Mouse (Mus musculus): ENCODE measurements around the gene Myl6b. TPM values are rescaled to one million over a fixed set of nuclear protein-coding genes. Genes with fewer than 3 reads are reported as not detected.

The Myl6b gene
- polyA plus RNA-seq, 1 experiment from 2014 or later: 5.0 TPM

Small RNA genes within 50 kb of the gene (microRNA-seq; reads per million reads assigned to microRNA genes)
- not detected for gene Mir6916
- not detected for gene Mir8105

Other genes with a start within 250 kb of the Myl6b start
- 0.15 TPM in 1 of 2 replicates, not detected in the other for gene Apon, start 244.6 kb downstream of the Myl6b start, polyA plus RNA-seq (2014; fragmentation: Nextera tagmentation; extraction: Ambion mirVana)
- gene Apof, start 230.0 kb downstream of the Myl6b start, polyA plus RNA-seq (2014; fragmentation: Nextera tagmentation; extraction: Ambion mirVana): not detected in 2 replicates
- 10.0 and 10.9 TPM in 2 replicates for gene Stat2, start 228.1 kb downstream of the Myl6b start, polyA plus RNA-seq (2014; fragmentation: Nextera tagmentation; extraction: Ambion mirVana)
- 3.3 and 4.3 TPM in 2 replicates for gene Il23a, start 199.9 kb downstream of the Myl6b start, polyA plus RNA-seq (2014; fragmentation: Nextera tagmentation; extraction: Ambion mirVana)
- 28.8 and 29.6 TPM in 2 replicates for gene Pan2, start 195.3 kb downstream of the Myl6b start, polyA plus RNA-seq (2014; fragmentation: Nextera tagmentation; extraction: Ambion mirVana)
- gene Cnpy2, start 176.2 kb downstream of the Myl6b start, polyA plus RNA-seq (2014; fragmentation: Nextera tagmentation; extraction: Ambion mirVana): 213 and 243 TPM in 2 replicates
- 493 and 524 TPM in 2 replicates for gene Cs, start 161.0 kb downstream of the Myl6b start, polyA plus RNA-seq (2014; fragmentation: Nextera tagmentation; extraction: Ambion mirVana)
- gene Coq10a, start 129.7 kb downstream of the Myl6b start, polyA plus RNA-seq (2014; fragmentation: Nextera tagmentation; extraction: Ambion mirVana): 23.5 TPM in 2 replicates
- 7.9 and 9.9 TPM in 2 replicates for gene Ankrd52, start 121.6 kb downstream of the Myl6b start, polyA plus RNA-seq (2014; fragmentation: Nextera tagmentation; extraction: Ambion mirVana)
- not detected in 2 replicates for gene Slc39a5, start 97.5 kb downstream of the Myl6b start, polyA plus RNA-seq (2014; fragmentation: Nextera tagmentation; extraction: Ambion mirVana)
- gene Nabp2, start 87.2 kb downstream of the Myl6b start, polyA plus RNA-seq (2014; fragmentation: Nextera tagmentation; extraction: Ambion mirVana): 64.5 and 66.6 TPM in 2 replicates
- gene Rnf41, start 87.0 kb downstream of the Myl6b start, polyA plus RNA-seq (2014; fragmentation: Nextera tagmentation; extraction: Ambion mirVana): 23.7 and 24.6 TPM in 2 replicates
- gene Smarcc2, start 39.4 kb downstream of the Myl6b start, polyA plus RNA-seq (2014; fragmentation: Nextera tagmentation; extraction: Ambion mirVana): 62.4 and 63.7 TPM in 2 replicates
- 1,060 and 1,246 TPM in 2 replicates for gene Myl6, start 4.5 kb downstream of the Myl6b start, polyA plus RNA-seq (2014; fragmentation: Nextera tagmentation; extraction: Ambion mirVana)
- gene Esyt1, start 27.2 kb upstream of the Myl6b start, polyA plus RNA-seq (2014; fragmentation: Nextera tagmentation; extraction: Ambion mirVana): 17.3 and 17.8 TPM in 2 replicates
- 7.3 and 8.2 TPM in 2 replicates for gene Zc3h10, start 49.1 kb upstream of the Myl6b start, polyA plus RNA-seq (2014; fragmentation: Nextera tagmentation; extraction: Ambion mirVana)
- 2,755 and 3,168 TPM in 2 replicates for gene Rpl41, start 50.6 kb upstream of the Myl6b start, polyA plus RNA-seq (2014; fragmentation: Nextera tagmentation; extraction: Ambion mirVana)
- 123 TPM in 2 replicates for gene Pa2g4, start 67.3 kb upstream of the Myl6b start, polyA plus RNA-seq (2014; fragmentation: Nextera tagmentation; extraction: Ambion mirVana)
- gene Erbb3, start 91.0 kb upstream of the Myl6b start, polyA plus RNA-seq (2014; fragmentation: Nextera tagmentation; extraction: Ambion mirVana): 2.9 and 3.5 TPM in 2 replicates
- 540 and 605 TPM in 2 replicates for gene Rps26, start 128.1 kb upstream of the Myl6b start, polyA plus RNA-seq (2014; fragmentation: Nextera tagmentation; extraction: Ambion mirVana)
- gene Ikzf4, start 147.3 kb upstream of the Myl6b start, polyA plus RNA-seq (2014; fragmentation: Nextera tagmentation; extraction: Ambion mirVana): 1.5 and 1.8 TPM in 2 replicates
- 9.9 and 11.4 TPM in 2 replicates for gene Suox, start 175.4 kb upstream of the Myl6b start, polyA plus RNA-seq (2014; fragmentation: Nextera tagmentation; extraction: Ambion mirVana)
- gene Rab5b, start 197.6 kb upstream of the Myl6b start, polyA plus RNA-seq (2014; fragmentation: Nextera tagmentation; extraction: Ambion mirVana): 56.7 and 58.3 TPM in 2 replicates
- 3.6 and 4.7 TPM in 2 replicates for gene Pmel, start 205.5 kb upstream of the Myl6b start, polyA plus RNA-seq (2014; fragmentation: Nextera tagmentation; extraction: Ambion mirVana)
- 89.2 and 90.3 TPM in 2 replicates for gene Cdk2, start 206.3 kb upstream of the Myl6b start, polyA plus RNA-seq (2014; fragmentation: Nextera tagmentation; extraction: Ambion mirVana)
- gene Dgka, start 246.2 kb upstream of the Myl6b start, polyA plus RNA-seq (2014; fragmentation: Nextera tagmentation; extraction: Ambion mirVana): 5.4 and 7.1 TPM in 2 replicates
- 16.0 and 18.3 TPM in 2 replicates for gene Pym1, start 249.2 kb upstream of the Myl6b start, polyA plus RNA-seq (2014; fragmentation: Nextera tagmentation; extraction: Ambion mirVana)

Data from heart, embryonic 14.5 days (tissue).